Mouse (Mus musculus) myocyte (in vitro differentiated cells): Measurements from ENCODE around the gene Gdpd3. TPM values are rescaled to one million over a fixed set of nuclear protein-coding genes. Genes with fewer than 3 reads are reported as not detected.
"Not testable (repeated sequence)": the region's sequence is repeated elsewhere in the genome, so short reads cannot be mapped to it uniquely, and the experiment has no call there.

ENCODE experiments used
- H3K27me3 ChIP-seq: one replicate; pipeline ENCODE4 v1.6.1; 2011; ENCODE audit not compliant: control insufficient read depth, insufficient read depth, insufficient read length
- H3K36me3 ChIP-seq: one replicate; pipeline ENCODE4 v1.6.1; 2011; ENCODE audit not compliant: control insufficient read depth, insufficient read depth
- H3K4me2 ChIP-seq: one replicate; pipeline ENCODE4 v1.6.1; 2011; ENCODE audit warnings: low read depth, control low read depth
- H3K4me3 ChIP-seq: one replicate; pipeline ENCODE4 v1.5.1; 2011; ENCODE audit warnings: mild to moderate bottlenecking, control low read depth, moderate library complexity
- H3K79me2 ChIP-seq: one replicate; pipeline ENCODE4 v1.6.1; 2011; ENCODE audit not compliant: control insufficient read depth, insufficient read depth
- H3ac ChIP-seq: one replicate; pipeline ENCODE4 v1.6.1; 2011; ENCODE audit not compliant: control insufficient read depth, insufficient read length
- CEBPB ChIP-seq: IDR thresholded peaks from 2 replicates; pipeline ENCODE4 v1.6.1; 2011; ENCODE audit warnings: mild to moderate bottlenecking, moderate library complexity; ENCODE audit not compliant: poor library complexity, insufficient read depth, severe bottlenecking
- E2F4 ChIP-seq: IDR thresholded peaks from one replicate; pipeline ENCODE4 v1.6.1; 2011; ENCODE audit warnings: mild to moderate bottlenecking, control low read depth, moderate library complexity; ENCODE audit not compliant: insufficient read depth
- MAX ChIP-seq: IDR thresholded peaks from one replicate; pipeline ENCODE4 v1.6.1; 2011; ENCODE audit warnings: low read depth, mild to moderate bottlenecking, control low read depth
- MYOD1 ChIP-seq, 3 experiments: IDR thresholded peaks; one replicate each; pipeline ENCODE4 v1.6.1; 2011; ENCODE audit warnings: control low read depth in 2 of 3, low read depth in 2 of 3, mild to moderate bottlenecking in 2 of 3, moderate library complexity in 1 of 3; ENCODE audit not compliant: insufficient read length in 2 of 3, control insufficient read depth in 1 of 3
- MYOG ChIP-seq, 3 experiments: IDR thresholded peaks; one replicate each; pipeline ENCODE4 v1.6.1; 2011; ENCODE audit warnings: control low read depth in 2 of 3, low read depth in 2 of 3, mild to moderate bottlenecking in 2 of 3; ENCODE audit not compliant: insufficient read length in 2 of 3, control insufficient read depth in 1 of 3, insufficient read depth in 1 of 3
- POLR2A ChIP-seq: IDR thresholded peaks from one replicate; pipeline ENCODE4 v1.6.1; 2011; ENCODE audit warnings: low read depth, mild to moderate bottlenecking, control low read depth, moderate library complexity; ENCODE audit not compliant: insufficient read length
- POLR2AphosphoS2 ChIP-seq: IDR thresholded peaks from one replicate; pipeline ENCODE4 v1.6.1; 2011; ENCODE audit warnings: low read depth, control low read depth; ENCODE audit not compliant: insufficient read length
- REST ChIP-seq: IDR thresholded peaks from one replicate; pipeline ENCODE4 v1.6.1; 2011; ENCODE audit warnings: mild to moderate bottlenecking, control low read depth, moderate library complexity; ENCODE audit not compliant: insufficient read depth, insufficient read length
- SRF ChIP-seq: IDR thresholded peaks from one replicate; pipeline ENCODE4 v1.6.1; 2011; ENCODE audit warnings: low read depth; ENCODE audit not compliant: control insufficient read depth, insufficient read length
- TCF12 ChIP-seq: IDR thresholded peaks from one replicate; pipeline ENCODE4 v1.6.1; 2011; ENCODE audit warnings: mild to moderate bottlenecking, control low read depth; ENCODE audit not compliant: poor library complexity, insufficient read depth, severe bottlenecking
- TCF3 ChIP-seq: IDR thresholded peaks from one replicate; pipeline ENCODE4 v1.6.1; 2011; ENCODE audit warnings: low read depth, control low read depth; ENCODE audit not compliant: insufficient read length
- USF1 ChIP-seq: IDR thresholded peaks from one replicate; pipeline ENCODE4 v1.6.1; 2011; ENCODE audit warnings: low read depth, mild to moderate bottlenecking, control low read depth, moderate library complexity
- polyA plus RNA-seq: library from polyadenylated mRNA; unstranded; fragments of >200 nt; fragmentation: generic; extraction: Trizol; gene quantifications from one replicate; pipeline ENCODE4 v1.2.1, GENCODE M21; 2012; ENCODE audit warnings: missing spikeins

The Gdpd3 gene
- polyA plus RNA-seq, 1 experiment: 1.1 TPM

DNA sequence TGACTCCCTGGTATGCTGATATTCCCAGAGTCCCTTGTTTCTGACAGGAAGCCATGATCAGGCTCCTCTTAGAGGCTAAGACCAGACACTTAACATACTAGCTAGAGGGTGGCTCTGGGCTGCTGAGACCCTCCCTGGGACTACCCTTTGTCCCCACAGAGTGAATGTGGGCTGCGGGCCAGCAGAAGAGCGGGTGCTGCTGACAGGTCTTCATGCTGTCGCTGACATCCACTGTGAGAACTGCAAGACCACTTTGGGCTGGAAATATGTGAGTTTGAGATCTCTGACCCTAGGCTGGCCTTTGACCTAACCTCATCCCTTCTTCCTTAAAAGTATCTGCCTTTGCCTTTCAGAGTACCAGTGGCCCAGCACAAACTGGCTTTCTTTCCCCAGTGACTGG, 12.0 kb downstream of the Gdpd3 start:
- no peak for TF ChIP-seq MYOG (IDR thresholded peaks at IDR 0.05; ENCODE audit: control insufficient read depth in 1 of 3, insufficient read depth in 1 of 3, insufficient read length in 2 of 3, low read depth in 2 of 3)
- no peak for TF ChIP-seq SRF
- no peak for TF ChIP-seq CEBPB
- Histone ChIP-seq H3K79me2 (no peaks in the 10 kb centered on the region), H3K4me2 (no peak overlapping the region), H3K27me3 (no peaks in the 10 kb centered on the region), H3K4me3 (no peak overlapping the region), H3ac (no peak overlapping the region), H3K36me3 (no peaks in the 10 kb centered on the region)

- H3K4me2 ChIP-seq, H3K4me3 ChIP-seq, H3K79me2 ChIP-seq, H3ac ChIP-seq, H3K27me3 ChIP-seq, H3K36me3 ChIP-seq: not testable (repeated sequence)
Observed at GRCm38 (mm10) chr7:126779101-126779500, 13.0 kb downstream of the Gdpd3 start.

GRCm38 (mm10) chr7:126779983-126780970, 14.1 kb downstream of the Gdpd3 start:
- TF ChIP-seq E2F4 (no peak), TCF12 (no peak), CEBPB (no peak), REST (no peak), POLR2A (no peak), SRF (no peak), POLR2AphosphoS2 (no peak), MYOD1 (IDR thresholded peaks at IDR 0.05; ENCODE audit: control insufficient read depth in 1 of 3, insufficient read length in 2 of 3, low read depth in 2 of 3) (no peak), USF1 (no peak), MAX (no peak), TCF3 (no peak), MYOG (IDR thresholded peaks at IDR 0.05; ENCODE audit: control insufficient read depth in 1 of 3, insufficient read depth in 1 of 3, insufficient read length in 2 of 3, low read depth in 2 of 3) (no peak)
- H3ac ChIP-seq: no peak overlapping the region
- no peak overlapping the region for H3K4me3 ChIP-seq
- no peaks in the 10 kb centered on the region for H3K27me3 ChIP-seq
- H3K36me3 ChIP-seq: no peaks in the 10 kb centered on the region
- H3K4me2 ChIP-seq: peak overlapping the region; percentile 1
- H3K79me2 ChIP-seq: no peaks in the 10 kb centered on the region

- H3K27me3 ChIP-seq: no peaks in the 10 kb centered on the region
- TF ChIP-seq MAX (no peak), POLR2A (no peak), CEBPB (no peak), POLR2AphosphoS2 (no peak), SRF (no peak)
- no peaks in the 10 kb centered on the region for H3K79me2 ChIP-seq
- H3ac ChIP-seq: no peak within 1 kb of the TSS
- no peak within 1 kb of the TSS for H3K4me3 ChIP-seq
- H3K36me3 ChIP-seq: no peaks in the 10 kb centered on the region
- peak within 1 kb of the TSS; percentile 1 for H3K4me2 ChIP-seq
Observed at GRCm38 (mm10) chr7:126780971-126781635, 15.0 kb downstream of the Gdpd3 start, which contains the start of gene Tbx6. Gene Tbx6, plus strand, starts transcription at chr7:126781483.

GRCm38 (mm10) chr7:126781661-126782370, 15.7 kb downstream of the Gdpd3 start:
- no peak overlapping the region for H3K4me2 ChIP-seq
- H3K36me3 ChIP-seq: peaks cover 1% of the 10 kb centered on the region
- TF ChIP-seq REST (no peak), POLR2A (peak; percentile 11)
- no peaks in the 10 kb centered on the region for H3K79me2 ChIP-seq
- no peak overlapping the region for H3ac ChIP-seq
- H3K4me3 ChIP-seq: no peak overlapping the region
- H3K27me3 ChIP-seq: no peaks in the 10 kb centered on the region
